Mouse (Mus musculus) lung, embryonic 16.5 days (tissue): ENCODE results near the gene N4bp1. TPM values are rescaled to one million over a fixed set of nuclear protein-coding genes. Genes with fewer than 3 reads are reported as not detected.

Source experiments
- polyA plus RNA-seq: library from polyadenylated mRNA; unstranded; fragments of >200 nt; fragmentation: Nextera tagmentation; extraction: Ambion mirVana; gene quantifications from 2 replicates; pipeline ENCODE4 v1.2.1, GENCODE M21; 2015

N4bp1 gene
- polyA plus RNA-seq, 1 experiment from 2014 or later, result 7.2 TPM

Other genes starting within 250 kb of the N4bp1 start
- 2.5 and 3.3 TPM in 2 replicates for gene Gm10638, start 139.6 kb downstream of the N4bp1 start, polyA plus RNA-seq
- 31.5 and 39.5 TPM in 2 replicates for gene Siah1a, start 139.3 kb downstream of the N4bp1 start, polyA plus RNA-seq